Comparison of ENCODE assay signal across 8 mouse cellular contexts in genomic region chr11:73175612-73176011, GRCm38 (mm10). TPM values are rescaled to one million over a fixed set of nuclear protein-coding genes. Genes with fewer than 3 reads are reported as not detected.
DNase-seq lines count a peak whose midpoint lies in the region; ATAC-seq lines count a peak whose summit lies in the region.

No protein-coding gene starts in this region.

- peak overlapping the region; percentile 93 for H3K4me2 ChIP-seq in intestine, embryonic 14.5 days (ENCODE audit: low read length)
- peak overlapping the region; percentile 97 for H3K4me2 ChIP-seq in liver, embryonic 15.5 days
- H3K4me2 ChIP-seq in stomach, embryonic 14.5 days (replicated peaks; ENCODE audit: low read depth, low read length), result peak overlapping the region; percentile 75

- H3K27ac ChIP-seq in intestine, embryonic 14.5 days (ENCODE audit: low read depth), result peak overlapping the region; percentile 97
- H3K27ac ChIP-seq in liver, embryonic 15.5 days (replicated peaks), result peak overlapping the region; percentile 82
- H3K27ac ChIP-seq in stomach, embryonic 14.5 days (ENCODE audit: low read length), result no peak overlapping the region

- peak overlapping the region; percentile 88 for H3K9ac ChIP-seq in intestine, embryonic 14.5 days (ENCODE audit: low read length)
- H3K9ac ChIP-seq in liver, embryonic 15.5 days, result peak overlapping the region; percentile 84
- H3K9ac ChIP-seq in stomach, embryonic 14.5 days (replicated peaks; ENCODE audit: low read depth, low read length), result peak overlapping the region; percentile 82; the same call in 1 of the 2 replicates

- H3K4me3 ChIP-seq in intestine, embryonic 14.5 days (ENCODE audit: low read depth, low read length), result peak overlapping the region; percentile 91
- H3K4me3 ChIP-seq in liver, embryonic 15.5 days (replicated peaks), result peak overlapping the region; percentile 96
- H3K4me3 ChIP-seq in stomach, embryonic 14.5 days (ENCODE audit: low read depth, low read length), result peak overlapping the region; percentile 99

- ATAC-seq in intestine, embryonic 14.5 days (replicated peaks; ENCODE audit: low FRiP score, low TSS enrichment, low read depth), result no peak; the same call in 1 of the 2 replicates
- ATAC-seq in liver, embryonic 15.5 days (ENCODE audit: insufficient read depth), result no peak
- ATAC-seq in stomach, embryonic 14.5 days (ENCODE audit: insufficient number of reproducible peaks, insufficient read depth, low FRiP score, low read depth), result no peak

- no peaks in the 10 kb centered on the region for H3K9me3 ChIP-seq in intestine, embryonic 14.5 days (ENCODE audit: control insufficient read depth, low read length)
- no peaks in the 10 kb centered on the region for H3K9me3 ChIP-seq in liver, embryonic 15.5 days (replicated peaks)
- H3K9me3 ChIP-seq in stomach, embryonic 14.5 days (ENCODE audit: control insufficient read depth, low read depth, low read length), result no peaks in the 10 kb centered on the region

- H3K4me1 ChIP-seq in intestine, embryonic 14.5 days (replicated peaks; ENCODE audit: control insufficient read depth, insufficient read depth, low read length), result peaks cover 30% of the 10 kb centered on the region
- peaks cover 42% of the 10 kb centered on the region for H3K4me1 ChIP-seq in liver, embryonic 15.5 days (replicated peaks)
- H3K4me1 ChIP-seq in stomach, embryonic 14.5 days (ENCODE audit: control insufficient read depth, insufficient read depth, low read length), result peaks cover 25% of the 10 kb centered on the region; the same call in 1 of the 2 replicates

- H3K36me3 ChIP-seq in intestine, embryonic 14.5 days (ENCODE audit: control insufficient read depth, insufficient read depth, low read length), result peaks cover 27% of the 10 kb centered on the region
- H3K36me3 ChIP-seq in liver, embryonic 15.5 days (replicated peaks), result peaks cover 19% of the 10 kb centered on the region
- peaks cover 25% of the 10 kb centered on the region; the same call in 1 of the 2 replicates for H3K36me3 ChIP-seq in stomach, embryonic 14.5 days (ENCODE audit: control insufficient read depth, insufficient read depth, low read length)

- no peaks in the 10 kb centered on the region for H3K27me3 ChIP-seq in intestine, embryonic 14.5 days (replicated peaks; ENCODE audit: control insufficient read depth, insufficient read depth, low read length)
- H3K27me3 ChIP-seq in liver, embryonic 15.5 days, result no peaks in the 10 kb centered on the region
- H3K27me3 ChIP-seq in stomach, embryonic 14.5 days (ENCODE audit: control insufficient read depth, insufficient read depth, low read length), result no peaks in the 10 kb centered on the region

- 35% methylated on average over 8 of the region's 8 CpGs for WGBS in intestine, embryonic 14.5 days
- 27% methylated on average over 8 of the region's 8 CpGs for WGBS in liver, embryonic 15.5 days (ENCODE audit: insufficient replicate concordance)
- 33% methylated on average over 8 of the region's 8 CpGs for WGBS in stomach, embryonic 14.5 days

- DNase-seq in adrenal gland, adult 8-10 months, result peak; percentile 30
- DNase-seq in adrenal gland, postnatal 25 days, result no peak
- peak; percentile 51 for DNase-seq in adrenal gland, postnatal 14 days
- DNase-seq in intestine, embryonic 14.5 days (ENCODE audit: low spot score), result no peak
- DNase-seq in urinary bladder, postnatal 10 days (ENCODE audit: low spot score), result no peak
- no peak for DNase-seq in testis, postnatal 14 days (ENCODE audit: low spot score)

RNA-seq across cellular contexts. Expression of gene Emc6, which starts 1.2 kb away (rescaled TPM):
- total RNA-seq in adrenal gland, adult 8-10 months (2022), result 10 to 100 TPM; 47.4 to 77.6 (median 63.9) TPM
- 63.4 and 73.4 TPM in 2 replicates for total RNA-seq in adrenal gland, postnatal 25 days (2021)
- 104 and 115 TPM in 2 replicates for total RNA-seq in adrenal gland, postnatal 14 days (2021)
- polyA plus RNA-seq in intestine, embryonic 14.5 days (2014; fragmentation: Nextera tagmentation; extraction: Ambion mirVana), result 123 and 130 TPM in 2 replicates
- 73.0 and 73.6 TPM in 2 replicates for polyA plus RNA-seq in liver, embryonic 15.5 days (2015; fragmentation: Nextera tagmentation; extraction: Ambion mirVana)
- 111 and 116 TPM in 2 replicates for polyA plus RNA-seq in stomach, embryonic 14.5 days (2014; fragmentation: Nextera tagmentation; extraction: Ambion mirVana)

RNA-seq across cellular contexts. Expression of gene Tax1bp3, which starts 1.3 kb away (rescaled TPM):
- total RNA-seq in adrenal gland, adult 8-10 months (2022), result 100 to 1,000 TPM in 1 of 4 experiments, 10 to 100 TPM in 3; 61.0 to 105 (median 84.6) TPM
- 71.3 and 79.4 TPM in 2 replicates for total RNA-seq in adrenal gland, postnatal 25 days (2021)
- 69.6 and 69.7 TPM in 2 replicates for total RNA-seq in adrenal gland, postnatal 14 days (2021)
- 233 and 258 TPM in 2 replicates for polyA plus RNA-seq in intestine, embryonic 14.5 days (2014; fragmentation: Nextera tagmentation; extraction: Ambion mirVana)
- 29.6 and 32.7 TPM in 2 replicates for polyA plus RNA-seq in liver, embryonic 15.5 days (2015; fragmentation: Nextera tagmentation; extraction: Ambion mirVana)
- 241 and 253 TPM in 2 replicates for polyA plus RNA-seq in stomach, embryonic 14.5 days (2014; fragmentation: Nextera tagmentation; extraction: Ambion mirVana)

RNA-seq across cellular contexts. Expression of gene P2rx5, which starts 15.4 kb away (rescaled TPM):
- total RNA-seq in adrenal gland, adult 8-10 months (2022), result 1 to 10 TPM; 2.2 to 5.2 (median 2.6) TPM
- 5.8 and 7.8 TPM in 2 replicates for total RNA-seq in adrenal gland, postnatal 25 days (2021)
- 12.7 and 14.2 TPM in 2 replicates for total RNA-seq in adrenal gland, postnatal 14 days (2021)
- polyA plus RNA-seq in intestine, embryonic 14.5 days (2014; fragmentation: Nextera tagmentation; extraction: Ambion mirVana), result 0.07 TPM in 1 of 2 replicates, not detected in the other
- polyA plus RNA-seq in liver, embryonic 15.5 days (2015; fragmentation: Nextera tagmentation; extraction: Ambion mirVana), result 0.15 and 0.20 TPM in 2 replicates
- polyA plus RNA-seq in stomach, embryonic 14.5 days (2014; fragmentation: Nextera tagmentation; extraction: Ambion mirVana), result 0.17 and 0.20 TPM in 2 replicates

RNA-seq across cellular contexts. Expression of gene Ctns, which starts 23.2 kb away (rescaled TPM):
- total RNA-seq in adrenal gland, adult 8-10 months (2022), result 10 to 100 TPM; 15.3 to 26.2 (median 20.2) TPM
- 17.4 and 20.6 TPM in 2 replicates for total RNA-seq in adrenal gland, postnatal 25 days (2021)
- 12.9 and 16.6 TPM in 2 replicates for total RNA-seq in adrenal gland, postnatal 14 days (2021)
- 15.6 and 17.0 TPM in 2 replicates for polyA plus RNA-seq in intestine, embryonic 14.5 days (2014; fragmentation: Nextera tagmentation; extraction: Ambion mirVana)
- polyA plus RNA-seq in liver, embryonic 15.5 days (2015; fragmentation: Nextera tagmentation; extraction: Ambion mirVana), result 7.1 and 7.8 TPM in 2 replicates
- polyA plus RNA-seq in stomach, embryonic 14.5 days (2014; fragmentation: Nextera tagmentation; extraction: Ambion mirVana), result 20.0 and 20.7 TPM in 2 replicates

RNA-seq across cellular contexts. Expression of gene Shpk, which starts 23.6 kb away (rescaled TPM):
- 10 to 100 TPM; 12.0 to 19.3 (median 14.2) TPM for total RNA-seq in adrenal gland, adult 8-10 months (2022)
- total RNA-seq in adrenal gland, postnatal 25 days (2021), result 9.9 and 13.8 TPM in 2 replicates
- total RNA-seq in adrenal gland, postnatal 14 days (2021), result 10.3 and 11.8 TPM in 2 replicates
- 1.1 and 1.2 TPM in 2 replicates for polyA plus RNA-seq in intestine, embryonic 14.5 days (2014; fragmentation: Nextera tagmentation; extraction: Ambion mirVana)
- 2.8 and 3.0 TPM in 2 replicates for polyA plus RNA-seq in liver, embryonic 15.5 days (2015; fragmentation: Nextera tagmentation; extraction: Ambion mirVana)
- 1.8 TPM in 2 replicates for polyA plus RNA-seq in stomach, embryonic 14.5 days (2014; fragmentation: Nextera tagmentation; extraction: Ambion mirVana)

Comparison
In these comparisons a context has a peak if more than half of its experiments do, and no peak if none do; other contexts are left out.
1. DNase-seq: peak in adrenal gland, adult 8-10 months (single experiment) and adrenal gland, postnatal 14 days (single experiment); none in adrenal gland, postnatal 25 days (single experiment), intestine, embryonic 14.5 days (single experiment), urinary bladder, postnatal 10 days (single experiment) and testis, postnatal 14 days (single experiment).
2. Peak in every context shown above with its lines, with median percentiles within 50 percentile points of each other: H3K4me2 ChIP-seq, H3K4me3 ChIP-seq and H3K9ac ChIP-seq.